Mouse (Mus musculus): ENCODE measurements around the gene Sdhc. TPM values are rescaled to one million over a fixed set of nuclear protein-coding genes. Genes with fewer than 3 reads are reported as not detected.

Sdhc gene
- polyA plus RNA-seq, 1 experiment from 2014 or later, result 259 TPM

DNA sequence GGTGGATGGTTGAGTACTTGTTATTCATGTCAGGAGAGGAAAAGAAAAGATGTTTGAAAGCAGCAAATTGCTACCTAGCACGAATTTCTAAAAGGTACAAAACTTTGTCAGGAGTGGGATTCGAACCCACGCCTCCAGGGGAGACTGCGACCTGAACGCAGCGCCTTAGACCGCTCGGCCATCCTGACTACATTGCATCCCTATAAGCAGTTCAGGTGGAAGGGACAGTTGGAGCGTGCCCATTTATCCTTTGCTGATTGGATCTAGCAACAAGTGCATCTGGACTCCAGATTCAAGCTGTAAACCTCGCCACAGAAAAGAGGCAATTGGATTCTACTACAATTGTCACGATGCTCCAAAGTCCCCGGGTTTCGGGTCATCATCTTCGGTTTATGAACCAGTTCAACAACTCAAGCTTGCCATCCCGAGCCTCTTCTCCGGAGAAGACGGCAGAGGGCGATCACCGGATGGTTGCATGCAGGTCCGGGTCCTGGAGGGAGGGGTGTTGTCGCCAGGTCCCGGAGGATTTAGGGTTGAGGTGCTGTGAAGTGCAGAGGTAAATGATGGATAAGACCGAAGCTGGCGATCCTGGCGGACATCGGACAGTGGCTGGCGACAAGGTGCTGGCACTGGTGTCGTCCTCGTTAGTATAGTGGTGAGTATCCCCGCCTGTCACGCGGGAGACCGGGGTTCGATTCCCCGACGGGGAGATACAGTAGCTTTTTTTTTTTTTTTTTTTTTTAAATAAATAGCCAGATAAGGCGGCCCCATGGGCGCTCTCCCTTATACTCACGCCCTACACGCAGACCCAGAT is 48.5 kb downstream of the Sdhc start:
- Histone ChIP-seq H3K27ac (ENCODE audit: low read depth, low read length) (no peak overlapping the region), H3K9ac (ENCODE audit: low read depth, low read length) (0 out of 2 replicates have a peak overlapping the region, but pooled peaks have one; percentile 51)
- under 1% methylated on average over 40 of the region's 40 CpGs for WGBS

DNA sequence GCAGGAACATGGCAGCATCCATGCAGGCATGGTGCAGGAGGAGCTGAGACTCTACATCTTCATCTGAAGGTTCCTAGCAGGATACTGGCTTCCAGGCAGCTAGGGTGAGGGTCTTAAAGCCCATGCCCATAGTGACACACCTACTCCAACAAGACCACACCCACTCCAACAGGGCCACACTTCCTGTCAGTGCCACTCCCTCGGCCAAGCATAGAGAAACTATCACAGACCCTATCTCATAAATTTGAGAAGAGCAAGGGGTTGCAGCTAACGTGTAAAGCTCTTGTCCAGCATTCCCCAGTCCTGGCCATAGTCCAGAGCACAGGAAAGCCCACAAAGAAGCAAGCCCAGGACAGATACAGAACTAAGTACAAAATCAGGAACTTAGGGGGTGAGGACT is 49.4 kb downstream of the Sdhc start:
- DNase-seq (ENCODE audit: low spot score), result no peak
- no peak overlapping the region for H3K27ac ChIP-seq (ENCODE audit: low read depth, low read length)
- no peak overlapping the region for H3K9ac ChIP-seq (ENCODE audit: low read depth, low read length)
- H3K4me2 ChIP-seq (replicated peaks; ENCODE audit: low read depth, low read length), result no peak overlapping the region
- 68% methylated on average over 2 of the region's 2 CpGs for WGBS
- H3K4me3 ChIP-seq (ENCODE audit: low read depth, low read length), result no peak overlapping the region
- no peaks in the 10 kb centered on the region for H3K4me1 ChIP-seq (replicated peaks; ENCODE audit: control insufficient read depth, insufficient read depth, low read length)
- no peaks in the 10 kb centered on the region for H3K9me3 ChIP-seq (ENCODE audit: control insufficient read depth, low read length)
- H3K27me3 ChIP-seq (ENCODE audit: control insufficient read depth, insufficient read depth, low read length), result no peaks in the 10 kb centered on the region
- no peaks in the 10 kb centered on the region for H3K36me3 ChIP-seq (ENCODE audit: control insufficient read depth, insufficient read depth, low read length)
- ATAC-seq (ENCODE audit: low FRiP score), result no peak

More for the DNA sequence above, 48.5 kb downstream of the Sdhc start:
- no peaks in the 10 kb centered on the region for H3K4me1 ChIP-seq (replicated peaks; ENCODE audit: control insufficient read depth, insufficient read depth, low read length)
- peak overlapping the region; percentile 71 for H3K4me3 ChIP-seq (ENCODE audit: low read depth, low read length)
- H3K36me3 ChIP-seq (ENCODE audit: control insufficient read depth, insufficient read depth, low read length), result no peaks in the 10 kb centered on the region
- H3K4me2 ChIP-seq (replicated peaks; ENCODE audit: low read depth, low read length), result peak overlapping the region; percentile 56
- peak; percentile 91 for DNase-seq (ENCODE audit: low spot score)
- H3K27me3 ChIP-seq (ENCODE audit: control insufficient read depth, insufficient read depth, low read length), result no peaks in the 10 kb centered on the region
- no peaks in the 10 kb centered on the region for H3K9me3 ChIP-seq (ENCODE audit: control insufficient read depth, low read length)
- peak; percentile 90 for ATAC-seq (ENCODE audit: low FRiP score)

DNA sequence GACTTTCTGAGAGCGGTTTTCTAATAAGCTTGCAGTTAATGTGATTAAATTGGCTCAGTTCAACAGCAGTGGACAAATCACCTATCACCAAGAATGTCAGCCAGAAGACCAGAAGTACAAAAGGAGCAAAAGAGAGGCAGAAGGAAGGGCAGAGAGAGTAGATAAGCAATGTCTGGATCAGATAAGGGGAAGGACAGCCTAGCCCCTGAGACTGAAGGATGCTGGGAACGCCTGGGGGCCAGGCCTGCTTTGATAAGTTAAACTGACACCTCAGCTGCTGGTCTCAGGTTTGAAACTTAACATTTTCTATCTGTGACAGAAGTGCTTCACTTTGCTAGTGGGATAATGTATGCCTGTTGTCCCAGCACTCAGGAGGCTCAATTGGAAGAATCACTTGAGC is 52.8 kb downstream of the Sdhc start:
- no peak overlapping the region for H3K4me2 ChIP-seq (replicated peaks; ENCODE audit: low read depth, low read length)
- H3K27ac ChIP-seq (ENCODE audit: low read depth, low read length), result no peak overlapping the region
- H3K9me3 ChIP-seq (ENCODE audit: control insufficient read depth, low read length), result no peaks in the 10 kb centered on the region
- ATAC-seq (ENCODE audit: low FRiP score) (no peak), DNase-seq (ENCODE audit: low spot score) (no peak)
- H3K27me3 ChIP-seq (ENCODE audit: control insufficient read depth, insufficient read depth, low read length), result no peaks in the 10 kb centered on the region
- H3K36me3 ChIP-seq (ENCODE audit: control insufficient read depth, insufficient read depth, low read length), result no peaks in the 10 kb centered on the region
- no peak overlapping the region for H3K9ac ChIP-seq (ENCODE audit: low read depth, low read length)
- 39% methylated on average over 2 of the region's 2 CpGs for WGBS
- no peaks in the 10 kb centered on the region for H3K4me1 ChIP-seq (replicated peaks; ENCODE audit: control insufficient read depth, insufficient read depth, low read length)
- H3K4me3 ChIP-seq (ENCODE audit: low read depth, low read length), result no peak overlapping the region

DNA sequence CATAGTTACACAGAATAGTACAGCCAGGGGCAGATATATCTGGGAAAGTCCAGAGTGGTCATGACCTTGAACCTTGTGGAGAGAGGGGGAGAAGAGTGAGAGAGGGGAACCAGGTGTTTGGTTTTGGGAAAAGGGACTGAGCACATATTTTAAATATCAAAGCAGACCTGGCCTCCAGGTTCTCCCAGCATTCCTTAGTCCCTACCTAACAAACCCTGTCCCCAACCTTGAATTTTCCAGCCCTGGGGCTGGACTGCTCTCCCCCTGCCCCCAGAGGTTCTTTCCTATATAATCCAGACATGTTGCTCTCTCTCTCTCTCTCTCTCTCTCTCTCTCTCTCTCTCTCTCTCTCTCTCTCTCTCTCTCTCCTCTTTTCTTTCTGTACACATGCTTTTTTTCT is 53.3 kb downstream of the Sdhc start:
- ATAC-seq (ENCODE audit: low FRiP score) (no peak), DNase-seq (ENCODE audit: low spot score) (no peak)
- H3K4me3 ChIP-seq (ENCODE audit: low read depth, low read length), result no peak overlapping the region
- no peak overlapping the region for H3K9ac ChIP-seq (ENCODE audit: low read depth, low read length)
- no peak overlapping the region for H3K27ac ChIP-seq (ENCODE audit: low read depth, low read length)
- H3K4me1 ChIP-seq (replicated peaks; ENCODE audit: control insufficient read depth, insufficient read depth, low read length), result no peaks in the 10 kb centered on the region
- no peaks in the 10 kb centered on the region for H3K27me3 ChIP-seq (ENCODE audit: control insufficient read depth, insufficient read depth, low read length)
- H3K4me2 ChIP-seq (replicated peaks; ENCODE audit: low read depth, low read length), result no peak overlapping the region
- no peaks in the 10 kb centered on the region for H3K36me3 ChIP-seq (ENCODE audit: control insufficient read depth, insufficient read depth, low read length)
- H3K9me3 ChIP-seq (ENCODE audit: control insufficient read depth, low read length), result no peaks in the 10 kb centered on the region

- no peaks in the 10 kb centered on the region for H3K36me3 ChIP-seq (ENCODE audit: control insufficient read depth, insufficient read depth, low read length)
- no peak overlapping the region for H3K4me3 ChIP-seq (ENCODE audit: low read depth, low read length)
- H3K9ac ChIP-seq (ENCODE audit: low read depth, low read length), result no peak overlapping the region
- no peak overlapping the region for H3K27ac ChIP-seq (ENCODE audit: low read depth, low read length)
- ATAC-seq (ENCODE audit: low FRiP score) (no peak), DNase-seq (ENCODE audit: low spot score) (no peak)
- no peaks in the 10 kb centered on the region for H3K9me3 ChIP-seq (ENCODE audit: control insufficient read depth, low read length)
- H3K4me1 ChIP-seq (replicated peaks; ENCODE audit: control insufficient read depth, insufficient read depth, low read length), result no peaks in the 10 kb centered on the region
- H3K27me3 ChIP-seq (ENCODE audit: control insufficient read depth, insufficient read depth, low read length), result no peaks in the 10 kb centered on the region
- 26% methylated on average over 10 of the region's 10 CpGs for WGBS
- no peak overlapping the region for H3K4me2 ChIP-seq (replicated peaks; ENCODE audit: low read depth, low read length)
Observed at GRCm38 (mm10) chr1:171096110-171096964, 54.1 kb downstream of the Sdhc start.

- DNase-seq (ENCODE audit: low spot score) (no peak), ATAC-seq (ENCODE audit: low FRiP score) (no peak)
- Histone ChIP-seq H3K36me3 (ENCODE audit: control insufficient read depth, insufficient read depth, low read length) (no peaks in the 10 kb centered on the region), H3K27ac (ENCODE audit: low read depth, low read length) (no peak overlapping the region), H3K9ac (ENCODE audit: low read depth, low read length) (no peak overlapping the region), H3K4me2 (replicated peaks; ENCODE audit: low read depth, low read length) (no peak overlapping the region), H3K4me1 (replicated peaks; ENCODE audit: control insufficient read depth, insufficient read depth, low read length) (no peaks in the 10 kb centered on the region), H3K9me3 (ENCODE audit: control insufficient read depth, low read length) (no peaks in the 10 kb centered on the region), H3K4me3 (ENCODE audit: low read depth, low read length) (no peak overlapping the region), H3K27me3 (ENCODE audit: control insufficient read depth, insufficient read depth, low read length) (no peaks in the 10 kb centered on the region)
- WGBS, result 74% methylated on average over 4 of the region's 4 CpGs
Observed at GRCm38 (mm10) chr1:171094424-171094823, 56.0 kb downstream of the Sdhc start.

- Histone ChIP-seq H3K4me3 (ENCODE audit: low read depth, low read length) (no peak overlapping the region), H3K4me2 (replicated peaks; ENCODE audit: low read depth, low read length) (no peak overlapping the region), H3K4me1 (replicated peaks; ENCODE audit: control insufficient read depth, insufficient read depth, low read length) (no peaks in the 10 kb centered on the region), H3K9me3 (ENCODE audit: control insufficient read depth, low read length) (no peaks in the 10 kb centered on the region), H3K27ac (ENCODE audit: low read depth, low read length) (no peak overlapping the region), H3K36me3 (ENCODE audit: control insufficient read depth, insufficient read depth, low read length) (no peaks in the 10 kb centered on the region), H3K9ac (ENCODE audit: low read depth, low read length) (no peak overlapping the region), H3K27me3 (ENCODE audit: control insufficient read depth, insufficient read depth, low read length) (peaks cover 11% of the 10 kb centered on the region)
- DNase-seq (ENCODE audit: low spot score), result no peak
- WGBS, result 94% methylated on average over 2 of the region's 2 CpGs
- ATAC-seq (ENCODE audit: low FRiP score), result no peak
Observed at GRCm38 (mm10) chr1:171090761-171091160, 59.6 kb downstream of the Sdhc start.

GRCm38 (mm10) chr1:171089891-171090290 is 60.5 kb downstream of the Sdhc start:
- H3K36me3 ChIP-seq (ENCODE audit: control insufficient read depth, insufficient read depth, low read length), result no peaks in the 10 kb centered on the region
- H3K4me1 ChIP-seq (replicated peaks; ENCODE audit: control insufficient read depth, insufficient read depth, low read length), result no peaks in the 10 kb centered on the region
- H3K9ac ChIP-seq (ENCODE audit: low read depth, low read length), result no peak overlapping the region
- no peak overlapping the region for H3K27ac ChIP-seq (ENCODE audit: low read depth, low read length)
- H3K27me3 ChIP-seq (ENCODE audit: control insufficient read depth, insufficient read depth, low read length), result peaks cover 11% of the 10 kb centered on the region
- no peaks in the 10 kb centered on the region for H3K9me3 ChIP-seq (ENCODE audit: control insufficient read depth, low read length)
- H3K4me3 ChIP-seq (ENCODE audit: low read depth, low read length), result no peak overlapping the region
- H3K4me2 ChIP-seq (replicated peaks; ENCODE audit: low read depth, low read length), result no peak overlapping the region
- ATAC-seq (ENCODE audit: low FRiP score), result no peak
- WGBS, result 94% methylated on average over 1 of the region's 1 CpGs
- DNase-seq (ENCODE audit: low spot score), result no peak

Data from hindbrain, embryonic 11.5 days (tissue).